Mouse (Mus musculus) neural tube, embryonic 12.5 days (tissue): ENCODE measurements around the gene Limk2. TPM values are rescaled to one million over a fixed set of nuclear protein-coding genes. Genes with fewer than 3 reads are reported as not detected.

Source experiments
- ATAC-seq: fragments of 200-750 bp; cut with Nextera tagmentation; 2 replicates; pipeline ENCODE4 v1.8.0; 2017; ENCODE audit warnings: low read depth, mild to moderate bottlenecking, moderate TSS enrichment, moderate library complexity; ENCODE audit not compliant: low FRiP score
- H3K27ac ChIP-seq: fragments of 300-500 bp; sonication (generic); 2 replicates; pipeline ENCODE4 v1.5.1; 2016
- H3K27me3 ChIP-seq: fragments of 300-500 bp; sonication (generic); replicated peaks from 2 replicates; pipeline ENCODE4 v1.6.1; 2016; ENCODE audit warnings: mild to moderate bottlenecking
- H3K36me3 ChIP-seq: fragments of 300-500 bp; sonication (generic); 2 replicates; pipeline ENCODE4 v1.6.1; 2016; ENCODE audit warnings: mild to moderate bottlenecking
- H3K4me1 ChIP-seq: fragments of 300-500 bp; sonication (generic); 2 replicates; pipeline ENCODE4 v1.6.1; 2016
- H3K4me2 ChIP-seq: fragments of 300-500 bp; sonication (generic); replicated peaks from 2 replicates; pipeline ENCODE4 v1.6.1; 2016; ENCODE audit warnings: mild to moderate bottlenecking
- H3K4me3 ChIP-seq: fragments of 300-500 bp; sonication (generic); 2 replicates; pipeline ENCODE4 v1.5.1; 2016
- H3K9ac ChIP-seq: fragments of 300-500 bp; sonication (generic); 2 replicates; pipeline ENCODE4 v1.6.1; 2016; ENCODE audit warnings: mild to moderate bottlenecking
- H3K9me3 ChIP-seq: fragments of 300-500 bp; sonication (generic); 2 replicates; pipeline ENCODE4 v1.6.1; 2016; ENCODE audit warnings: mild to moderate bottlenecking
- WGBS: fragments of 180-500 bp; shearing (Covaris S2); methylation state at CpG from one replicate; pipeline ENCODE4 v1.1.7; 2016; 5-methylcytosine and 5-hydroxymethylcytosine counted together
- polyA plus RNA-seq: library from polyadenylated mRNA; unstranded; fragments of >200 nt; fragmentation: Nextera tagmentation; extraction: Ambion mirVana; gene quantifications from 2 replicates; pipeline ENCODE4 v1.2.1, GENCODE M21; 2016

Gene Limk2
- 117 and 121 TPM in 2 replicates for polyA plus RNA-seq

DNA sequence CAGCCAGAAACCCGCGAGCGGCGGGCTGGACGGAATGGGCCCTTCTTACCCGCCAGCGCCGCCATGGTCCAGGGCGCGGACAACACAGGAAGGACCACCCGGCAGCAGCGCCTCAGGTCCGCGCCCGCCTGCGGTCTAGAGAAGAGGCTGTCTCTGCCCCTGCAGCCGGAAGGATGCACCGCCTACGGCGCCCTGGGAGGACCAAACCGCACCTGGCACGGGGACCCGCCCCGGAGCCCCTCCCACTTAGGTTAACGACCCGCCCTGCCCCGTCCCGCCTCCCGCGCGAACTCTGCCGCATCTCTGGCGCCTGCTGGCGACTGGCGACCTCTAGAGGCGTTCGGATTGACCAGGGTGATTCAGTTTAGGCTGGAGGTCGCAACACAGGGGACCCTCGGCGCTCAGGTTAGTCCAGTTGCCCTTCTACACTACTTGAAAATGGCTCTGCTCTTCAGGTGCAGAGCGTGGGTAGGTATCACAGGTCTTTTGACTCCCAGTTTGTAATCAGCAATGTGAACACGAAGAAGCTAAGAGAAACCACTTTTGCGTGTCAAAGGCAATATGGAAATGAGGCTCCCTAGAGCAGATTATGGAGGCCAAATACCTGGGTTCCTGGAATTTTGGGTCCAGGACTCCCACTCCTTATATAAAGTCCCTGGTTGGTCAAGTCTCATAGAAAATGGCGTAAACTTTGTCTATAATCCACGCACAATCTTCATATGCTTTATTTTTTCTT is at the start of gene Limk2:
Limk2 (minus strand) TSS at position 193 of the 736 bp plus-strand sequence.
- H3K9ac ChIP-seq: peak within 1 kb of the TSS; percentile 77
- ATAC-seq: peak; percentile 92
- no peaks in the 10 kb centered on the region for H3K9me3 ChIP-seq
- H3K27me3 ChIP-seq: no peaks in the 10 kb centered on the region
- H3K4me1 ChIP-seq: peaks cover 10% of the 10 kb centered on the region; the same call in 1 of the 2 replicates
- peak within 1 kb of the TSS; percentile 50; the same call in 1 of the 2 replicates for H3K27ac ChIP-seq
- peaks cover 5% of the 10 kb centered on the region; the same call in 1 of the 2 replicates for H3K36me3 ChIP-seq
- peak within 1 kb of the TSS; percentile 77 for H3K4me2 ChIP-seq
- H3K4me3 ChIP-seq: peak within 1 kb of the TSS; percentile 69
- WGBS: 3% methylated on average over 45 of the region's 45 CpGs

DNA sequence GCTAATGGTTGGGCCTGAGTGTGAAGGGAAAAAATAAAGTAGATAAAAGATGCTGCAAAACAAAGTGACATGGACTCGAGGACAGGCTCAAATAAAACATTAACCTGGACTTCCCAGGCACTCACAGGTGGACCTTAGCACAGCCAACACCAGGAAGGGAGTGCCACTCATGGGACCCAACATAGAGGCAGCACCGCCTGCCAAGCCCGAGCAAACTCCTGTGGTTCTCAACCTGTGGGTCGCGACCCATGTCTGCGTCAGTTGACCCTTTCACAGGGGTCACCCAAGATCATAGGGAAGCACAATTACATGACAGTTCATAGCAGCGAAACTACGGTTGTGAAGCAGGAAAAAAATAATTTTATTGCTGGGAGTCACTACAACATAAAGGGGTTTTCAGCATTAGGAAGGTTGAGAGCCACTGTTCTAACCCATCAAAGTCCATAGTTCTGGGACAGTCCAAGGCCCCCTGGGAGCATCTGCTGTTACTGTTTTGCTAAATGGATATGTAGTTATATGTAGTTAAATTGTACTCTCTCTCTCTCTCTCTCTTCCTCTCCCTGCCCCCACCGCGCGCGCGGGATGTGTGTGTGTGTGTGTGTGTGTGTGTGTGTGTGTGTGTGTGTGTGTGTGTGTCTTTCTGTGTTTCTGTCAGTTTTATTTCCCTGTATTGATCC is 49.6 kb upstream of the Limk2 start:
- Histone ChIP-seq H3K27ac (no peak overlapping the region), H3K4me3 (no peak overlapping the region), H3K27me3 (no peaks in the 10 kb centered on the region), H3K4me1 (no peaks in the 10 kb centered on the region), H3K9ac (no peak overlapping the region), H3K4me2 (no peak overlapping the region), H3K9me3 (no peaks in the 10 kb centered on the region), H3K36me3 (peaks cover 6% of the 10 kb centered on the region; the same call in 1 of the 2 replicates)
- 85% methylated on average over 13 of the region's 13 CpGs for WGBS
- no peak for ATAC-seq

DNA sequence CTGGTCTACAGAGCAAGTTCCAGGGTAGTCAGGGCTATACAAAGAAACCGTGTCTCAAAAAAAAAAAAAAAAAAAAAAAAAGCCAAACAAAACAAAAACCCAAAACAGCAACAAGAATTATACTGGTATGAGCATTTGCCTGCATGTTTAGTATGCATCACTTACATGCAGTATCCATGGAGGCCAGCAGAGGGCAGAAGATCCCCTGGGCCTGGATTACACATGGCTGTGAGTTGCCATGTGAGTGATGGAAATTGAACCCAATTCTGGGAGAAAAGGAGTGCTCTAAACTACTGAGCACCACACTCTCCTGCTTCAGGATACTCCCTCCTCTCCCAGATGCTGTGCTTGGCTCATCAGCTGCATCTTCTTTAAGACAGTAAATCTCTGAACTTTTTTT is 47.4 kb upstream of the Limk2 start:
- no peak overlapping the region for H3K27ac ChIP-seq
- H3K27me3 ChIP-seq: no peaks in the 10 kb centered on the region
- H3K4me3 ChIP-seq: no peak overlapping the region
- WGBS: 33% methylated on average over 1 of the region's 1 CpGs
- H3K36me3 ChIP-seq: peaks cover 6% of the 10 kb centered on the region; the same call in 1 of the 2 replicates
- peaks cover 5% of the 10 kb centered on the region for H3K4me1 ChIP-seq
- no peaks in the 10 kb centered on the region for H3K9me3 ChIP-seq
- H3K9ac ChIP-seq: no peak overlapping the region
- no peak for ATAC-seq
- no peak overlapping the region for H3K4me2 ChIP-seq

DNA sequence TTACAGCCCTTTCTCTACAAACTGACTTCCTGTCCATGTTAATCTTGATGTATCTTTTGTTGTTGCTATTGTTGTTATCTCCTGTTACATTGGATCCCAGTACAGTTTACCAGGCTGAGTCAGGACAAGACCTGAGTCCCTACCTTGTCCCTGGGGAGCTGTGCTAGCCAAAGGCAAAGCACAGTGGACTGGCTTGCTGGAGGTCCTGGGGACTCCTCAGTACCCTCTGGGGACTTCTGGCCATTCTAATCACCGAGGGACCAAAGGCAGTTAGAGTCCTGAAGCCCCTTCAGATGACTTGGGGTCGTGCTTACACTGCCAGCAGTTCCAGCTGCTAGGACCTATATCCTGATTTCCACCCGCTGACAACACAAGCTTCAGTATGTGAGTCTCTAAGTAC is 45.5 kb upstream of the Limk2 start:
- Histone ChIP-seq H3K9me3 (no peaks in the 10 kb centered on the region), H3K4me1 (peaks cover 15% of the 10 kb centered on the region), H3K4me3 (no peak overlapping the region), H3K36me3 (peaks cover 6% of the 10 kb centered on the region; the same call in 1 of the 2 replicates), H3K9ac (no peak overlapping the region), H3K27me3 (no peaks in the 10 kb centered on the region), H3K27ac (no peak overlapping the region), H3K4me2 (no peak overlapping the region)
- ATAC-seq: no peak
- WGBS: 91% methylated on average over 3 of the region's 3 CpGs

DNA sequence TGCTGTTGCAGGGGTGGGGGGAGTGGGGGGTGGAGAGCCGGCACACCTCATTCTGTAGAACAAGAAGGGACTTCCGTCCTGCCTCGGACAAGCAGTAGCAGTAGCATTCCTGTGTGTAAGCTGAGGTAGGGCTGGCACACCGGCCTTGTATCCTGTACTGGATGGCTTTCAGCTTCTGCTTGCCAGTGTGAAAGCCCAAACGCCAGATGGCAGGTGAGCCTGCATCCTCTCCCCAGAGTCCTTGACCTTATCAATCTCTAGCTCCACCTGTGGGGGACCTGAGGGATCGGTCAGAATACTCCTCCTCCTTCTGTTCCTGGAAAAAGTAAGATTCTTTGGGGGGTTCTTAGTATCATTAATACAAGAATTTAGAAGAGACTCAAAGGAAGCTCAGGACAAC is 44.5 kb upstream of the Limk2 start:
- Histone ChIP-seq H3K9ac (no peak overlapping the region), H3K4me2 (peak overlapping the region; percentile 93), H3K27me3 (no peaks in the 10 kb centered on the region), H3K4me3 (no peak overlapping the region), H3K4me1 (peaks cover 15% of the 10 kb centered on the region), H3K27ac (no peak overlapping the region), H3K9me3 (no peaks in the 10 kb centered on the region), H3K36me3 (peaks cover 6% of the 10 kb centered on the region; the same call in 1 of the 2 replicates)
- 81% methylated on average over 6 of the region's 6 CpGs for WGBS
- no peak for ATAC-seq

DNA sequence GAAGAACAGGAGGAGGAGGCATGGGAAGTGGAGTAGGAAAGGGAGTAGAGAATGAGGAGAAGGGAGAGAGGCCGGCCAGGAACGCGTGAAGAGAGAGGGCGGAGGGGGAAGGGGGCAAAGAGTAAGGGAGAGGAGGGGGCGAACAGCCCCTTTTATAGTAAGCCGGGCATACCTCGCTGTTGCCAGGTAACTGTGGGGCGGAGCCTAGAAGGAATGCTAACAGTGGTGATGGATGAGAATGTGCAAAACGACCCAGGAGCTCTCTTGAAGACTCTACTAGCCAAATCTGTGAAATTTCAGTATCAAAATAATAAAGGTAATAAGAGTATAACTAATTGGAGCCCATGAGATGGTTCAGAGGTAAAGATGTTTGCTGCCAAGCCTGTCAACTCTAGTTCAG is 43.8 kb upstream of the Limk2 start:
- WGBS: under 1% methylated on average over 9 of the region's 9 CpGs
- H3K9ac ChIP-seq: peak overlapping the region; percentile 69

DNA sequence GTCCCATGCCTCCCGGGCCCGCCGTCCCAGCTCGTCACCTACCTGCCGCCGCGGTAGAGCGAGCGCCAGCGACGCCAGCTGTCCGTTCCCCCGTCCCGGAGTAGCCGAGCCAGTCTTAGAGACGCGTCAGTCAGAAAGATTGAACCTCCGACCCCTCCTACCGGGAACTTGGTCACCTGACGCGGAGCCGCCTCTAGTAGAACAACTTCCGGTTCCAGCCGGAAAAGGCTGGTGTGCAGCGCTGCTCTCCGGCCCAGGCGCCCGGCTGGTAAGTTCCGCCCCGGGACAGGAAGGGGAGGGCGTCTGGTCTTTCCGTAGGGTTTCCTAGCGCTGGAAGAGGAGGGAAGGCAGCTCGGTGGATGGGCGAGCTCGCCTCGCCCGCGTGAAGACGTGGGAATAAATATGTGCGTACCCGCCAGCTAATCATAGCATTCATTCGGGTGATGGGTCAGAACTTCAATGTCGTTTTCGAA is 43.2 kb upstream of the Limk2 start, which contains the start of gene Rnf185:
Rnf185 (minus strand) TSS at position 197 of the 473 bp plus-strand sequence.
- peak within 1 kb of the TSS; percentile 69 for H3K9ac ChIP-seq
- no peaks in the 10 kb centered on the region for H3K27me3 ChIP-seq
- H3K4me2 ChIP-seq: peak within 1 kb of the TSS; percentile 93
- H3K9me3 ChIP-seq: no peaks in the 10 kb centered on the region
- H3K36me3 ChIP-seq: peaks cover 6% of the 10 kb centered on the region; the same call in 1 of the 2 replicates
- under 1% methylated on average over 45 of the region's 45 CpGs for WGBS
- peaks cover 15% of the 10 kb centered on the region for H3K4me1 ChIP-seq
- peak within 1 kb of the TSS; percentile 73 for H3K4me3 ChIP-seq
- H3K27ac ChIP-seq: peak within 1 kb of the TSS; percentile 60
- peak; percentile 97 for ATAC-seq

More for the DNA sequence above, 43.8 kb upstream of the Limk2 start:
- Histone ChIP-seq H3K4me1 (peaks cover 15% of the 10 kb centered on the region), H3K4me2 (peak overlapping the region; percentile 93), H3K4me3 (peak overlapping the region; percentile 73), H3K27me3 (no peaks in the 10 kb centered on the region), H3K27ac (peak overlapping the region; percentile 60), H3K9me3 (no peaks in the 10 kb centered on the region), H3K36me3 (peaks cover 6% of the 10 kb centered on the region; the same call in 1 of the 2 replicates)
- ATAC-seq: peak; percentile 71

DNA sequence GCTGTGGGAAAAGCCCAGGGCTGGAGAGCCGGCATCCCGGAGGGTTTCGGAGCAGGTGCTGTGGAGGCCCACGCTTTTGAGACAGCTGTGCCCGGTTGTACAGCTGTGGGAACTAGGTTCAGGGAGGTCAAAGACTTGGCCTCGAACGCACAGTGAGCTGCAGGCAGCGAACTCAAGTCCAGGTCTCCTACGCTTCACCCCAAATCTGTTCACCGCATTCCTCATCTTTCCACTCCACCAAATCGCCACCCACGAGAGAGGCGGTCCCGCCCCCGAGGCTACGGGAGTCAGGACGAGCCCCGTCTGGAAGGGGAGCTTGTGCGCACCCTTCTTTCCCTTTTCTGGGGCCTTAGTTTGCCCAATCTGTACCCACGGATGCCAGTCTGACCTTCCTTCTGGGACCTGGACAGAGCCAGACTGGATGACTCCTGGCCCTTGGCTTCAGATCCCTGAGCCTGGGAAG is 42.7 kb upstream of the Limk2 start:
- no peaks in the 10 kb centered on the region for H3K27me3 ChIP-seq
- H3K27ac ChIP-seq: peak overlapping the region; percentile 54
- H3K36me3 ChIP-seq: peaks cover 6% of the 10 kb centered on the region; the same call in 1 of the 2 replicates
- peaks cover 15% of the 10 kb centered on the region for H3K4me1 ChIP-seq
- ATAC-seq: peak; percentile 29
- peak overlapping the region; percentile 73 for H3K4me3 ChIP-seq
- under 1% methylated on average over 20 of the region's 20 CpGs for WGBS
- peak overlapping the region; percentile 93 for H3K4me2 ChIP-seq
- H3K9me3 ChIP-seq: no peaks in the 10 kb centered on the region
- peak overlapping the region; percentile 69 for H3K9ac ChIP-seq

DNA sequence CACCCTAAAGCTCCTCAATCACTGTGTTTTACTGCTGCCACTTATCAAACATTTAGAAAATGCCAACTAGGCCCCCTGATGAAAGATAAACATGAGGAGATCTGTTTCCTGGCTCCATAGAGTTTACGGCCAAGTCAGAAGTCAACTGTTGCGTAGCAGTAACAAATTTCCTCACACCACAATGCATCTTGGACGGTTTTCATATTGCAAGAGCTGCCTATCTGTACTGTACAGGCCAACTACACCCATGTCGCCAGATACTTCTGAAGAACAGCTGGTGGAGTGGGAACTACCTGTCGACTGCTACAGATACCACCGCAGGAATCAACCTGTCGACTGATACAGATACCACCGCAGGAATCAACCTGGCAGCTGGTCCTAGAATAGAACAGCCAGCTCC is 35.9 kb upstream of the Limk2 start:
- no peak for ATAC-seq
- Histone ChIP-seq H3K36me3 (no peaks in the 10 kb centered on the region), H3K9ac (no peak overlapping the region), H3K27ac (no peak overlapping the region), H3K9me3 (no peaks in the 10 kb centered on the region), H3K4me3 (no peak overlapping the region), H3K4me1 (no peaks in the 10 kb centered on the region), H3K27me3 (no peaks in the 10 kb centered on the region), H3K4me2 (no peak overlapping the region)
- WGBS: 88% methylated on average over 8 of the region's 8 CpGs

DNA sequence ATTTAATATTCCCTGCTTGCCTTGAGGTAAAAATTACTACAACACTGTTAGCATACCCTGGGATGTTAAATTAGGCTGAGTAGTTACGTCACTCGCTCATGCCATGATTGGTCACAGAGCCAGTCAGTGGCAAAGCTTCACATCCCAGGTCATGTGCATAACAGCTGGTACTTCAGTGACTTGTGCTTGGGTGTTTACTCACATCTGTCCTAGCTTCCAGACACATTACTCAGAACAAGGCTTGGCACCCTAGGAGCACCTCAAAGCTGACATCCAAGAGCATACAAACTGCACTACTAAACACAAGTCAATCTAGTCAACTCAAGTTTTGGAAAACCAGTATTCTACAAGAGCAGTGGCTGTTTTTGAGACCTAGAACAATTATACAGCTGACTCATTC is 34.1 kb upstream of the Limk2 start:
- no peak for ATAC-seq
- no peak overlapping the region for H3K4me2 ChIP-seq
- H3K4me3 ChIP-seq: no peak overlapping the region
- H3K27me3 ChIP-seq: no peaks in the 10 kb centered on the region
- no peak overlapping the region for H3K9ac ChIP-seq
- H3K27ac ChIP-seq: no peak overlapping the region
- WGBS: 97% methylated on average over 2 of the region's 2 CpGs
- no peaks in the 10 kb centered on the region for H3K36me3 ChIP-seq
- H3K4me1 ChIP-seq: no peaks in the 10 kb centered on the region
- no peaks in the 10 kb centered on the region for H3K9me3 ChIP-seq

DNA sequence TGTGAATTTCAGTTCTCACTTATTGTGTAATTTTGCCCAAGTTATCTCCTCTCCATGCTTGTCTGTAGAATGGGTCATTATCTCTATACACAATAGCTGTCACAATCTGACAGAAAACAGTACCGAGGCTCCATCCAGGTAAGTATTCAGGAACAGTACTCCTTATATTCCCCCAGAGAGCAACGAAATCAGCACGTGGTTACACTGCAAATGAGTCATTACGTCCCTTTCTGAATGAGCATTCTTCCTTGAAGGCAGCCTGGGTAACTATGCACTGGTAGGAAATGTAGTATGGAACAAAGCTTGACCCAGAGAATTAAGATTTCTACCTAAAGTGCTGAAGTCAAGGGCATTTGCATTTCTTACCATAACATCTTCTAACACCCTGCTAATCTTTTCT is 33.7 kb upstream of the Limk2 start:
- Histone ChIP-seq H3K9me3 (no peaks in the 10 kb centered on the region), H3K36me3 (no peaks in the 10 kb centered on the region), H3K27ac (no peak overlapping the region), H3K9ac (no peak overlapping the region), H3K4me1 (no peaks in the 10 kb centered on the region), H3K27me3 (no peaks in the 10 kb centered on the region), H3K4me2 (no peak overlapping the region), H3K4me3 (no peak overlapping the region)
- no peak for ATAC-seq
- 76% methylated on average over 4 of the region's 4 CpGs for WGBS
